Comparison of ENCODE assay signal across 9 mouse cellular contexts in genomic region chr6:88132051-88132450, GRCm38 (mm10). TPM values are rescaled to one million over a fixed set of nuclear protein-coding genes. Genes with fewer than 3 reads are reported as not detected.
DNase-seq lines count a peak whose midpoint lies in the region; ATAC-seq lines count a peak whose summit lies in the region.
"Had no signal": no experiment of that assay in that cellular context is flagged by ENCODE, and none has a peak within 500 bp of the region (broad histone marks: within the 10 kb centered on the region; RNA-seq: fewer than 3 reads in every experiment).

No protein-coding gene starts in this region.

- intact Hi-C loops in heart, postnatal 25 days (cut with DNase I) = loop anchor here (5.0 kb wide), 1 partner anchor 230 kb away; no protein-coding TSS in a partner anchor

- ATAC-seq in granulocyte monocyte progenitor cell, adult 5-6 weeks (replicated peaks; ENCODE audit: poor library complexity, severe bottlenecking) = peak; percentile 33; the same call in 1 of the 2 replicates
- ATAC-seq in megakaryocyte progenitor cell, adult 5-6 weeks (replicated peaks; ENCODE audit: poor library complexity) = peak; percentile 59

- DNase-seq in heart, adult 11 months = peak; percentile 90
- no peak for DNase-seq in heart, postnatal 25 days (ENCODE audit: low spot score)
- peak; percentile 48 for DNase-seq in Muller cell, postnatal 12 days (ENCODE audit: inconsistent ontology term)
- DNase-seq in urinary bladder, postnatal 36 days (ENCODE audit: low spot score in 2 of 2) = no peak
- DNase-seq in adrenal gland, adult 18-20 months (ENCODE audit: low spot score in 2 of 2) = no peak
- DNase-seq in adrenal gland, adult (ENCODE audit: inconsistent age in 2 of 2, low spot score in 1 of 2) = no peak
- DNase-seq: layer of hippocampus, postnatal 36 days had no signal

RNA-seq across cellular contexts. Expression of gene Rpn1, which starts 47.8 kb away (rescaled TPM):
- total RNA-seq in heart, postnatal 25 days (2021) = 100 to 1,000 TPM in 1 of 2 experiments, 10 to 100 TPM in 1; 95.7 to 115 TPM
- total RNA-seq in granulocyte monocyte progenitor cell, adult 5-6 weeks (2014; fragmentation: Nextera tagmentation) = 254 and 266 TPM in 2 replicates
- 386 and 482 TPM in 2 replicates for total RNA-seq in granulocyte monocyte progenitor cell, adult 5-6 weeks (2017)
- 200 and 205 TPM in 2 replicates for total RNA-seq in megakaryocyte progenitor cell, adult 5-6 weeks (2015)
- total RNA-seq in megakaryocyte progenitor cell, adult 5-6 weeks (2017) = 385 and 395 TPM in 2 replicates
- 100 to 1,000 TPM; 222 to 247 TPM for total RNA-seq in adrenal gland, adult 18-20 months (2021)

Comparison
In these comparisons a context has a peak if more than half of its experiments do, and no peak if none do; other contexts are left out.
1. DNase-seq: peak in heart, adult 11 months (single experiment) and Muller cell, postnatal 12 days (single experiment); none in heart, postnatal 25 days (single experiment), urinary bladder, postnatal 36 days (0 of 2), adrenal gland, adult 18-20 months (0 of 2) and adrenal gland, adult (0 of 2).